Mouse (Mus musculus): ENCODE results near the gene Vegfc. TPM values are rescaled to one million over a fixed set of nuclear protein-coding genes. Genes with fewer than 3 reads are reported as not detected.

Gene Vegfc
- polyA plus RNA-seq, 1 experiment from 2014 or later = 6.9 TPM

DNA sequence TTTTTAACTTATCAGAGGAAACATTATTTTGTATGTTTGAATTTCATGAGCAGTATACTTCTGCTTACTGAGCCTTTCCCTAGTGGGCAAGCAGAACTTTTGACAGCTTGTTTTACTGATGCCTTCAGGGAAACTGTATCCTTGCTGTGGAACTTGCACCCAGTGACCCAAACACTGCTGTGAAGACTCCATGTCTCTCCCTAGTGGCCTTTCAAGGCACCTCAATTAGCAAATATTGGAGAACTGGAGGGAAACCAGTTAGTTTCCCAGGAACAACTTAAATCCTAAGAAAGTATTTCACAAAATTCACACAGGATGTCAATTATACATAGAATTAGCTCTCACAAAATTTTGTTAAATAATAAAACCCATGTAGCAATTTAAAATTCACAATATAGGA is 2.2 kb downstream of the Vegfc start:
- Histone ChIP-seq H3K4me3 (ENCODE audit: low read length) (no peak overlapping the region), H3K27ac (ENCODE audit: low read length) (no peak overlapping the region), H3K9me3 (ENCODE audit: low read length) (no peaks in the 10 kb centered on the region), H3K27me3 (ENCODE audit: insufficient read depth, low read length) (no peaks in the 10 kb centered on the region; the same call in 1 of the 2 replicates), H3K4me2 (replicated peaks; ENCODE audit: low read depth, low read length) (no peak overlapping the region), H3K9ac (replicated peaks; ENCODE audit: low read length) (no peak overlapping the region), H3K4me1 (ENCODE audit: insufficient read depth, low read length) (peaks cover 16% of the 10 kb centered on the region), H3K36me3 (ENCODE audit: insufficient read depth, low read length) (no peaks in the 10 kb centered on the region)
- no peak for ATAC-seq (ENCODE audit: low FRiP score, low TSS enrichment)

DNA sequence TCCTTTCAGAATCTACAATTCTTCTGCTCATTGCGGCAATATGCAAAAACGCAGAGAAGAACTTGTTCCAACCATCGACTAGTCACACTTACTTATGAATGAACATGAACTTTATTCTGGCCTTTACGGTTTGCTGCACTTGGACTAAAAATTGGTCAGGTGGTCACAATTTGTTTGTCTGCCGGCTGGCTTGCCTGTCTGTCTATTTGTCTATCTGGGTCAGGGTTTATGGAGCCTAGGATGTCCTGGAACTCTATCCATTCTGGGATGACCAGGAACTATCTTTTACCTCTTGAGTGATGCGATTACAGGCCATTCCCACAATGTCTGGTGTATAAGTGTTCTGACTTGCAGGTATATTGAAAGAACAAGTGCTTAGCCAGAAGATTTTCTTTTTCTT is 8.5 kb downstream of the Vegfc start:
- ATAC-seq (ENCODE audit: low FRiP score, low TSS enrichment) = no peak
- no peak overlapping the region for H3K27ac ChIP-seq (ENCODE audit: low read length)

DNA sequence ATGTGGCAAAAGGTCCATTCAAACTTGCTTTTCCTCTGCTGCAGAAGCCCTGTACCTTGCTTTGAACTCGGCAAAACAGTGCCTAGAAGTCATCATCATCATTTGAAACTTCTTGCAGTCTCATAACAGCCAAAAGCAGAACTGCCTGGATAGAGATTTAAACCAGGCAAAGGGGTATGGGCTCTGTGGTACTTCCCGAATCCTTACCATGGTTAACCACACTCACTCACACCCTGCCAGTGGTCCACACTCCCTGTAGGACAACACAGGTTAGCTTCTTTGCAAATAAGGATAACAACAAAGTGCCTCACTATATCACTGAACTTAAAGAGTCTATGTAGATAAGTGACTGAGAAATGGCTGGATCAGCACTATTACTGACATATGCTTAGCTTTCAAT is 9.7 kb downstream of the Vegfc start:
- no peaks in the 10 kb centered on the region for H3K36me3 ChIP-seq (ENCODE audit: insufficient read depth, low read length)
- no peak for ATAC-seq (ENCODE audit: low FRiP score, low TSS enrichment)
- no peaks in the 10 kb centered on the region for H3K4me1 ChIP-seq (ENCODE audit: insufficient read depth, low read length)
- H3K4me3 ChIP-seq (ENCODE audit: low read length) = no peak overlapping the region
- H3K27ac ChIP-seq (ENCODE audit: low read length) = no peak overlapping the region
- no peaks in the 10 kb centered on the region for H3K27me3 ChIP-seq (ENCODE audit: insufficient read depth, low read length)
- no peaks in the 10 kb centered on the region for H3K9me3 ChIP-seq (ENCODE audit: low read length)
- H3K4me2 ChIP-seq (replicated peaks; ENCODE audit: low read depth, low read length) = no peak overlapping the region
- 80% methylated on average over 2 of the region's 2 CpGs for WGBS
- H3K9ac ChIP-seq (replicated peaks; ENCODE audit: low read length) = no peak overlapping the region

More for the DNA sequence above, 8.5 kb downstream of the Vegfc start:
- no peaks in the 10 kb centered on the region for H3K4me1 ChIP-seq (ENCODE audit: insufficient read depth, low read length)
- WGBS = 70% methylated on average over 6 of the region's 6 CpGs
- H3K36me3 ChIP-seq (ENCODE audit: insufficient read depth, low read length) = no peaks in the 10 kb centered on the region
- H3K9ac ChIP-seq (replicated peaks; ENCODE audit: low read length) = no peak overlapping the region
- H3K4me2 ChIP-seq (replicated peaks; ENCODE audit: low read depth, low read length) = no peak overlapping the region
- H3K27me3 ChIP-seq (ENCODE audit: insufficient read depth, low read length) = no peaks in the 10 kb centered on the region
- H3K9me3 ChIP-seq (ENCODE audit: low read length) = no peaks in the 10 kb centered on the region
- no peak overlapping the region for H3K4me3 ChIP-seq (ENCODE audit: low read length)

DNA sequence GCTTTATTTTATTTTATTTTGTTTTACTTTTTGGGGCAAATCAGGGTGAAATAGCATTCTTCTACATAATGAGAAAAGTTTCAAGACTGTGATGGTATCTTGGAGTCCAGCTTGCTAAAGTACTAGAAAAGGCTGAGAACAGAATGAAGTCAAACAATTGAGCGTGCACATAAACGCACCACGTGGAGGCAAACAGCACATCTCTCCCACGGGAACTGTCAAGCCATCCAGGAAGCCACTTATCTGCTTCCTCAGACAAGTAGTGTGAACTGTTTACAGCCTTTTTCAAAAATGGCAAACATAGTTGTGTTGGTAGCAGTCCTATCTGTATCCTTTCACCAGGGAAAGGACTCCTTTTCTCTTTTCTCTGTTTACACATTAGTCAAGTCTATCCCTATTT is 11.8 kb downstream of the Vegfc start:
- Histone ChIP-seq H3K4me3 (ENCODE audit: low read length) (no peak overlapping the region), H3K4me2 (replicated peaks; ENCODE audit: low read depth, low read length) (no peak overlapping the region), H3K9ac (replicated peaks; ENCODE audit: low read length) (no peak overlapping the region), H3K9me3 (ENCODE audit: low read length) (no peaks in the 10 kb centered on the region), H3K27me3 (ENCODE audit: insufficient read depth, low read length) (no peaks in the 10 kb centered on the region), H3K36me3 (ENCODE audit: insufficient read depth, low read length) (no peaks in the 10 kb centered on the region), H3K4me1 (ENCODE audit: insufficient read depth, low read length) (no peaks in the 10 kb centered on the region), H3K27ac (ENCODE audit: low read length) (no peak overlapping the region)
- no peak for ATAC-seq (ENCODE audit: low FRiP score, low TSS enrichment)
- 32% methylated on average over 4 of the region's 4 CpGs for WGBS

DNA sequence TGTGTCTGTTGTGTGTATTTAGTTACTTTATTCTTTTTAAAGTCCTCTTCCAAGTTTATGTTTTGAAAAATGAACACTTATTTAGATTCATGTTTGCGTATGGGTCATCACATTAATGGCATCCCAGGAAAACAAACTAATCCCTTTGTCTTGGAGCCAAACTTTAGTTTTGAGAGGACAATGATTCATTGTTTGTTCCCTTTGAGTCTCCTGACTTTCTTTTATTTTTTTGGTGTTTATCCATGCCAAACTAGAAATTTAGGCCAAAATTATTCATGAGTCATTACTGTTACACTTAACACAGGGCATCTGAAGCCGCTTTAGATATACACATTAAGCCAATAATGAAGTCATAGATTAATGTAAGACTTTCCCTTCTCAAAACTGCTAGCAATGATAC is 12.5 kb downstream of the Vegfc start:
- H3K27ac ChIP-seq (ENCODE audit: low read length) = no peak overlapping the region
- H3K27me3 ChIP-seq (ENCODE audit: insufficient read depth, low read length) = no peaks in the 10 kb centered on the region
- 93% methylated on average over 2 of the region's 2 CpGs for WGBS
- H3K4me3 ChIP-seq (ENCODE audit: low read length) = no peak overlapping the region
- H3K4me1 ChIP-seq (ENCODE audit: insufficient read depth, low read length) = no peaks in the 10 kb centered on the region
- ATAC-seq (ENCODE audit: low FRiP score, low TSS enrichment) = no peak
- H3K36me3 ChIP-seq (ENCODE audit: insufficient read depth, low read length) = no peaks in the 10 kb centered on the region
- H3K9ac ChIP-seq (replicated peaks; ENCODE audit: low read length) = no peak overlapping the region
- no peak overlapping the region for H3K4me2 ChIP-seq (replicated peaks; ENCODE audit: low read depth, low read length)
- H3K9me3 ChIP-seq (ENCODE audit: low read length) = no peaks in the 10 kb centered on the region

DNA sequence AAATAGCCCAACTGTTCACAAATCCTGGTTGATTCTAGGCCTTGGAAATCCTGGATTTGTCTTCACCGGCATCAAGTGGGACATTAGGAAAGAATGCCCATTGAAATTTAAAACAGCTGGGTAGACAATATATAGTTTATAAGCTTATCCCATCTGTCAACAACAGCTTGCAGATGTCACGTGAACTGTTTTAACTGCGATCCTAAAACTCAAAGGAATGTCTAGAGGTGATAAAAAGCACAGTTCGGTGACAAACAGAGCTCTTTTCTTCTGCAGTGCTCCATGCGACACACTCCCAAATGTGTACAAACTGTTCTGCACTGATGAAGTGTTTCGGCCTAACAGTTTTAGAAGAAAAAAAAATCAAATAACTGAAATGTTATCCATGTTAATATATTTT is 22.7 kb downstream of the Vegfc start:
- no peak for ATAC-seq (ENCODE audit: low FRiP score, low TSS enrichment)
- no peaks in the 10 kb centered on the region for H3K27me3 ChIP-seq (ENCODE audit: insufficient read depth, low read length)
- H3K36me3 ChIP-seq (ENCODE audit: insufficient read depth, low read length) = no peaks in the 10 kb centered on the region
- H3K27ac ChIP-seq (ENCODE audit: low read length) = no peak overlapping the region
- no peak overlapping the region for H3K9ac ChIP-seq (replicated peaks; ENCODE audit: low read length)
- H3K4me3 ChIP-seq (ENCODE audit: low read length) = no peak overlapping the region
- H3K4me1 ChIP-seq (ENCODE audit: insufficient read depth, low read length) = no peaks in the 10 kb centered on the region
- H3K4me2 ChIP-seq (replicated peaks; ENCODE audit: low read depth, low read length) = no peak overlapping the region
- no peaks in the 10 kb centered on the region for H3K9me3 ChIP-seq (ENCODE audit: low read length)
- WGBS = 29% methylated on average over 6 of the region's 6 CpGs

DNA sequence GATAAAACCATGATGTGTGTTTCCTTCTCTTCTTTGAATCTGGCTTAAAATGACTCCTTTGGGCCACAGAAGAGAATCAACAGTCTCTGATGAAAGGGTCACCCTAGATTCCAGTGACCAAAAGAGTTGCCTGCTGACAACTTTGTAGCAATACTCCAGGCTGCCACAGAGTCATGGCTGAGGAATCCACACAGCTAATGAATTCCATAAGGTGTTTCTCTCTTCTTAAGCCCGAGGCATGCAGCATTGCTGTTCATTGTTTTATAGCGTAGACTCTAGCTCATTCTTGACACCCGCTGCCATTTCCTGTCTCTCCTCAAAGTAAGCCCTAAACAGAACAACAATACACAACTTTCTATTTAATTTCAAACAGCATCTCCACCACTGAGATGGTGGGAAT is 37.2 kb downstream of the Vegfc start:
- WGBS = 37% methylated on average over 3 of the region's 3 CpGs
- no peaks in the 10 kb centered on the region for H3K36me3 ChIP-seq (ENCODE audit: insufficient read depth, low read length)
- no peaks in the 10 kb centered on the region for H3K27me3 ChIP-seq (ENCODE audit: insufficient read depth, low read length)
- H3K4me3 ChIP-seq (ENCODE audit: low read length) = no peak overlapping the region
- H3K9ac ChIP-seq (replicated peaks; ENCODE audit: low read length) = no peak overlapping the region
- no peak for ATAC-seq (ENCODE audit: low FRiP score, low TSS enrichment)
- no peak overlapping the region for H3K4me2 ChIP-seq (replicated peaks; ENCODE audit: low read depth, low read length)
- no peaks in the 10 kb centered on the region for H3K9me3 ChIP-seq (ENCODE audit: low read length)
- H3K27ac ChIP-seq (ENCODE audit: low read length) = no peak overlapping the region
- no peaks in the 10 kb centered on the region for H3K4me1 ChIP-seq (ENCODE audit: insufficient read depth, low read length)

DNA sequence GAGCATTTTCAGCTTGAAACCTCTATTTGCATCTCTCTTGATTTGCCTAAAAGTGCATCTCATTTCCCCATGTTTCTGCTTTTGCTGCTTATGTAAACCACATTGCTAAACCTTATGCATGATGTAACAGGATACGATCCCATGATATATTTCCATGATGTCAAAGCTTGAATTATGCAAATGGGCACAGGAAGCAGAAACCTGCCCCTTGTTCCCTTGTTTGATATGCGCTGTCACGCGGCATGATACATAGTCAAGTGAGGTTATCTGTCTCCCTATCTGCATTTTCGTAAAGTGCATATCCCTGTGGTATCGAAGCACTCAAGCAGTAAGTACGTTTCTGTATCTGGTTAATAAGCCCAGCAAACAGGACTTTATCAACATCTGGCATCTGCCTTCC is 42.7 kb downstream of the Vegfc start:
- Histone ChIP-seq H3K27ac (ENCODE audit: low read length) (no peak overlapping the region), H3K27me3 (ENCODE audit: insufficient read depth, low read length) (no peaks in the 10 kb centered on the region), H3K9me3 (ENCODE audit: low read length) (no peaks in the 10 kb centered on the region), H3K4me2 (replicated peaks; ENCODE audit: low read depth, low read length) (no peak overlapping the region), H3K4me1 (ENCODE audit: insufficient read depth, low read length) (no peaks in the 10 kb centered on the region), H3K36me3 (ENCODE audit: insufficient read depth, low read length) (no peaks in the 10 kb centered on the region), H3K4me3 (ENCODE audit: low read length) (no peak overlapping the region), H3K9ac (replicated peaks; ENCODE audit: low read length) (no peak overlapping the region)
- no peak for ATAC-seq (ENCODE audit: low FRiP score, low TSS enrichment)
- 77% methylated on average over 7 of the region's 7 CpGs for WGBS

DNA sequence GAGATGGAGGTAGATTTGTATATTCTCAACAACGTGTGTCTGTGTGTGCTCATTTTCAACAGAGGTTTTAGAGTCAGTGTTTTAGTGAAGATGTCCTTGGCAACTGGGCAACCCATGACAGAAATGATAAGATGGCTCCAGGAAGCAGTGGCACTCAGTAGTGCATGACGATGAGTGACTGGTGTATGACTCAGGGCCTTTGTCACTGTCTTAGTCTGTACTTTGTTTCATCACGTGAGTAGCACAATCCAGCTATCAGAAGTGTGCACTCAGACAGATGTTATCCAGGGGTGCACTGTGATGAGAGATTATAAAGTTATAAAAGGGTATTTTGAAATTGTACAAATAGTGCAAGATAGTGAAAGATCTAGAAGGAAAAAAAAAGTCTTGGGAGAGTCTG is 44.5 kb downstream of the Vegfc start:
- Histone ChIP-seq H3K4me2 (replicated peaks; ENCODE audit: low read depth, low read length) (no peak overlapping the region), H3K9me3 (ENCODE audit: low read length) (no peaks in the 10 kb centered on the region), H3K36me3 (ENCODE audit: insufficient read depth, low read length) (no peaks in the 10 kb centered on the region), H3K9ac (replicated peaks; ENCODE audit: low read length) (no peak overlapping the region), H3K4me3 (ENCODE audit: low read length) (no peak overlapping the region), H3K4me1 (ENCODE audit: insufficient read depth, low read length) (no peaks in the 10 kb centered on the region), H3K27me3 (ENCODE audit: insufficient read depth, low read length) (no peaks in the 10 kb centered on the region), H3K27ac (ENCODE audit: low read length) (no peak overlapping the region)
- no peak for ATAC-seq (ENCODE audit: low FRiP score, low TSS enrichment)
- WGBS = 77% methylated on average over 3 of the region's 3 CpGs

DNA sequence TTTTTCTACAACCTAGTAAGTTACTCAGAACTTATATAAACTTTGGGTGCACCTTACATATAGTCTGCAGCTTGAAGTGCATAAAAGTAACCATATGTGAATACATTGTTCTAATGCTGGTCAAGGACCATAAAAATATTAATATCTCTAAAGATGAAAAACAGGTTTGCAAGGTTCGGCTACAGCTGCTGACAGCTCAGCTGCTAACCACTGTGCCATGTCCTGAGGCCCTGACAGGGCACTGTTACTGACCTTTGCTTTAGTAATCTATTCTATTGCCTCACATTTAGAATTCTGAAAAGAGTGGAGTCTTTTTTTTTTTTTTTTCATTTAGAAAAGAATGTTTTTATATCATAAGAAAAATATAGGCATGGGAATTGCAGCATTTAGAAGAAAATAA is 44.9 kb downstream of the Vegfc start:
- Histone ChIP-seq H3K4me3 (ENCODE audit: low read length) (no peak overlapping the region), H3K27me3 (ENCODE audit: insufficient read depth, low read length) (no peaks in the 10 kb centered on the region), H3K9me3 (ENCODE audit: low read length) (no peaks in the 10 kb centered on the region), H3K9ac (replicated peaks; ENCODE audit: low read length) (no peak overlapping the region), H3K4me1 (ENCODE audit: insufficient read depth, low read length) (no peaks in the 10 kb centered on the region), H3K36me3 (ENCODE audit: insufficient read depth, low read length) (no peaks in the 10 kb centered on the region), H3K4me2 (replicated peaks; ENCODE audit: low read depth, low read length) (no peak overlapping the region), H3K27ac (ENCODE audit: low read length) (no peak overlapping the region)
- 70% methylated on average over 1 of the region's 1 CpGs for WGBS
- no peak for ATAC-seq (ENCODE audit: low FRiP score, low TSS enrichment)

DNA sequence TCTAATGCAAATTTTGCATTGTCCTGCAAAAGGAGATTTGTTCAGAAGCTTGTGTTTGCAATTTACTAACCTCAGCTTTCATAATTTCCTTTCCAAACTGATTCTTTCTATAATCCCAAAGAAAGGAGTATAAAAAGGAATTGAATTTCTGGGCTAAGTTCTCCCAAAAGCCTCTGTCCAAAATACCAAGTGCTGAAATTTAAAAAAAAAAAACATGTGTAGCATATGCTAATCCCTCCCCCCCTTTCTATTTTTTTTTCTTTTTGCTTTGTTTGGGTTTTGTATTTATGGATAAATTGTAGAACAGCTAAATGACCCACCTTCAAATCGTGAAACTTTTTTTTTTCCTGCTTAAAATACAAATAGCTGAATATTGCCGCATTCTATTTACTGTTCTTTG is 53.2 kb downstream of the Vegfc start:
- Histone ChIP-seq H3K4me3 (ENCODE audit: low read length) (no peak overlapping the region), H3K36me3 (ENCODE audit: insufficient read depth, low read length) (no peaks in the 10 kb centered on the region), H3K27me3 (ENCODE audit: insufficient read depth, low read length) (no peaks in the 10 kb centered on the region), H3K9ac (replicated peaks; ENCODE audit: low read length) (no peak overlapping the region), H3K4me1 (ENCODE audit: insufficient read depth, low read length) (no peaks in the 10 kb centered on the region), H3K9me3 (ENCODE audit: low read length) (no peaks in the 10 kb centered on the region), H3K27ac (ENCODE audit: low read length) (no peak overlapping the region), H3K4me2 (replicated peaks; ENCODE audit: low read depth, low read length) (no peak overlapping the region)
- WGBS = 94% methylated on average over 2 of the region's 2 CpGs
- ATAC-seq (ENCODE audit: low FRiP score, low TSS enrichment) = no peak

All from kidney, embryonic 16.5 days (tissue).